Mouse (Mus musculus): ENCODE data around the gene Myh7.

DNA sequence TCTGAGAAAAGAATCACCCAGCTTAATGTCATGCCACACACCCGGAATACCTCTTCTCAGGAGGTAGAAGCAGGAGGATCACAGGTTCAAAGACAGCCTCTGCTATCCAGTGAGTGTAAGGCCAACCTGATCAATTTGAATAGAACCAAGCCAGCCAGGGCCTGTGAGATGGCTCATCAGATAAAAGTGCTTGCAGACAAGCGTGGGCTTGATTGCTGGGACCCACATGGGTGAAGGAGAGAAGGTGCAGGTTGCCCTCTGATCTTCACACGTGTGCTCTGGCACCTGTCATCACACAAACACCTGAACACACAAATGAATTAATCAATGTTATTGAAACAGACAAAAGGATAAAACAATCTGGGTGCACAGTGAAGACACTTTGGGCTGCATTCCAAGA lies 12.1 kb upstream of the Myh7 start:
- TF ChIP-seq CTCF (IDR thresholded peaks at IDR 0.05) (no peak), EP300 (IDR thresholded peaks at IDR 0.05) (no peak)
